Mouse (Mus musculus) myocyte (in vitro differentiated cells): ENCODE data around the gene Tas2r143.

Source experiments
- CEBPB ChIP-seq: IDR thresholded peaks from 2 replicates; pipeline ENCODE4 v1.6.1; 2011; ENCODE audit warnings: mild to moderate bottlenecking, moderate library complexity; ENCODE audit not compliant: poor library complexity, insufficient read depth, severe bottlenecking
- E2F4 ChIP-seq: IDR thresholded peaks from one replicate; pipeline ENCODE4 v1.6.1; 2011; ENCODE audit warnings: mild to moderate bottlenecking, control low read depth, moderate library complexity; ENCODE audit not compliant: insufficient read depth
- MAX ChIP-seq: IDR thresholded peaks from one replicate; pipeline ENCODE4 v1.6.1; 2011; ENCODE audit warnings: low read depth, mild to moderate bottlenecking, control low read depth
- POLR2A ChIP-seq: IDR thresholded peaks from one replicate; pipeline ENCODE4 v1.6.1; 2011; ENCODE audit warnings: low read depth, mild to moderate bottlenecking, control low read depth, moderate library complexity; ENCODE audit not compliant: insufficient read length
- POLR2AphosphoS2 ChIP-seq: IDR thresholded peaks from one replicate; pipeline ENCODE4 v1.6.1; 2011; ENCODE audit warnings: low read depth, control low read depth; ENCODE audit not compliant: insufficient read length
- REST ChIP-seq: IDR thresholded peaks from one replicate; pipeline ENCODE4 v1.6.1; 2011; ENCODE audit warnings: mild to moderate bottlenecking, control low read depth, moderate library complexity; ENCODE audit not compliant: insufficient read depth, insufficient read length
- SRF ChIP-seq: IDR thresholded peaks from one replicate; pipeline ENCODE4 v1.6.1; 2011; ENCODE audit warnings: low read depth; ENCODE audit not compliant: control insufficient read depth, insufficient read length
- TCF12 ChIP-seq: IDR thresholded peaks from one replicate; pipeline ENCODE4 v1.6.1; 2011; ENCODE audit warnings: mild to moderate bottlenecking, control low read depth; ENCODE audit not compliant: poor library complexity, insufficient read depth, severe bottlenecking
- TCF3 ChIP-seq: IDR thresholded peaks from one replicate; pipeline ENCODE4 v1.6.1; 2011; ENCODE audit warnings: low read depth, control low read depth; ENCODE audit not compliant: insufficient read length
- USF1 ChIP-seq: IDR thresholded peaks from one replicate; pipeline ENCODE4 v1.6.1; 2011; ENCODE audit warnings: low read depth, mild to moderate bottlenecking, control low read depth, moderate library complexity

DNA sequence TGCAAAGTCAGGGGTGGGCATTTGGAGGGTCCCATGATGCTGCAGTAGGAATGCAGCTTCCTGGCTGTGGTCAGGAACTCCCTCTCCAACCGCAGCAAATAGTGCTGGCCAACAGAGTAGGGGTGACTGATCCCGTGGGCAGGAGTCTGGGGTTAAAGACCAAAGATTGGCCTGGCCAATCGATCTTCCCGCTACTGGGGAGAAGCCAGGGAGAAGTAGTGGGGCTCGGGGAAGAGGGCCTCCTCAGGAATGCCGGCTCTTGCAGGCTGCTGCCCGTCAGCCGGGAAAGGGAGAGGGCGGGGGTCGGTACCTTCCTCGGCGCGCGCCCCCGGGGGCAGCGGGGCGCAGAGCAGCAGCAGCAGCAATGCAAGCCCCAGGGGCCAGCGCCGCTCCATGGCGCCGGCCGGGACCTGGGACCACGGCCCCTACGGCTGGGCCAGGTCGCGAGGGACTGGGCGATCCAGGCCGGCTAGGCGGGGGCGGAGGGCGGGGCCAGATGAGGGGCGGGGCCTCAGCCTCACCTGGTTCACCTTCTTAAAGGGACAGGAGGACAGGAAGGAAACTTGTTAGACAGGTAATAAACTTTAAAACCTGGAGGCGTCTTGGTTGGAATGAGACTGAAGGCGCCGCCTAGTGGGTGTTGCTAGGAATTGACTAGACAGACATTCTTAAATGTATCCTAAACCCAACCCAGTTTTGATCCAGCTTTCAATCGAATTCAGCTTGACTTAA, 27.1 kb upstream of the Tas2r143 start, which contains the start of gene Epha1:
- TF ChIP-seq POLR2A (no peak), TCF12 (no peak), POLR2AphosphoS2 (no peak), TCF3 (no peak), E2F4 (no peak), MAX (no peak), REST (no peak), SRF (no peak), CEBPB (no peak), USF1 (no peak)
